Mouse (Mus musculus) embryonic facial prominence, embryonic 11.5 days (tissue): Measurements from ENCODE around the gene Lingo3. TPM values are rescaled to one million over a fixed set of nuclear protein-coding genes. Genes with fewer than 3 reads are reported as not detected.

Experiments
- ATAC-seq: fragments of 200-750 bp; cut with Nextera tagmentation; replicated peaks from 2 replicates; pipeline ENCODE4 v1.8.0; 2017; ENCODE audit warnings: low read depth; ENCODE audit not compliant: insufficient number of reproducible peaks, low FRiP score, low TSS enrichment
- DNase-seq: peaks from one replicate; pipeline ENCODE4 v3.0.0-alpha.2; 2015; ENCODE audit warnings: low spot score
- H3K27ac ChIP-seq: fragments of 300-500 bp; sonication (generic); replicated peaks from 2 replicates; pipeline ENCODE4 v1.5.1; 2014; ENCODE audit warnings: mild to moderate bottlenecking, low read depth, low read length, control low read depth
- H3K27me3 ChIP-seq: fragments of 300-500 bp; sonication (generic); 2 replicates; pipeline ENCODE4 v1.6.1; 2014; ENCODE audit warnings: mild to moderate bottlenecking, low read length, moderate library complexity, mixed read lengths; ENCODE audit not compliant: control insufficient read depth, insufficient read depth
- H3K36me3 ChIP-seq: fragments of 300-500 bp; sonication (generic); replicated peaks from 2 replicates; pipeline ENCODE4 v1.6.1; 2014; ENCODE audit warnings: low read depth, mild to moderate bottlenecking, low read length, moderate library complexity, mixed read lengths; ENCODE audit not compliant: control insufficient read depth, insufficient read depth
- H3K4me1 ChIP-seq: fragments of 300-500 bp; sonication (generic); 2 replicates; pipeline ENCODE4 v1.6.1; 2014; ENCODE audit warnings: low read length, mixed read lengths; ENCODE audit not compliant: control insufficient read depth, insufficient read depth
- H3K4me2 ChIP-seq: fragments of 300-500 bp; sonication (generic); 2 replicates; pipeline ENCODE4 v1.6.1; 2014; ENCODE audit warnings: low read depth, mild to moderate bottlenecking, control low read depth, low read length, moderate library complexity
- H3K4me3 ChIP-seq: fragments of 300-500 bp; sonication (generic); 2 replicates; pipeline ENCODE4 v1.5.1; 2014; ENCODE audit warnings: low read depth, low read length, control low read depth
- H3K9ac ChIP-seq: fragments of 300-500 bp; sonication (generic); replicated peaks from 2 replicates; pipeline ENCODE4 v1.6.1; 2014; ENCODE audit warnings: mild to moderate bottlenecking, control low read depth, low read length
- H3K9me3 ChIP-seq: fragments of 300-500 bp; sonication (generic); replicated peaks from 2 replicates; pipeline ENCODE4 v1.6.1; 2016; ENCODE audit warnings: mild to moderate bottlenecking, low read length, inconsistent platforms, mixed read lengths; ENCODE audit not compliant: control insufficient read depth
- WGBS: fragments of 180-500 bp; shearing (Covaris S2); extraction: QIAGEN DNeasy Blood & Tissue Kit; methylation state at CpG from one replicate; pipeline ENCODE4 v1.1.7; 2014; 5-methylcytosine and 5-hydroxymethylcytosine counted together
- polyA plus RNA-seq: library from polyadenylated mRNA; unstranded; fragments of >200 nt; fragmentation: Nextera tagmentation; extraction: Ambion mirVana; gene quantifications from 2 replicates; pipeline ENCODE4 v1.2.1, GENCODE M21; 2014

Gene Lingo3
- polyA plus RNA-seq, 1 experiment from 2014 or later, result 0.67 TPM

- ATAC-seq (no peak), DNase-seq (no peak)
- H3K27me3 ChIP-seq, result peaks cover 30% of the 10 kb centered on the region
- no peak overlapping the region for H3K9ac ChIP-seq
- 82% methylated on average over 15 of the region's 15 CpGs for WGBS
- H3K4me3 ChIP-seq, result no peak overlapping the region
- H3K9me3 ChIP-seq, result no peaks in the 10 kb centered on the region
- no peaks in the 10 kb centered on the region for H3K4me1 ChIP-seq
- no peak overlapping the region for H3K4me2 ChIP-seq
- H3K27ac ChIP-seq, result no peak overlapping the region
- H3K36me3 ChIP-seq, result no peaks in the 10 kb centered on the region
Observed at GRCm38 (mm10) chr10:80842334-80842733, 1.5 kb downstream of the Lingo3 start.

GRCm38 (mm10) chr10:80841685-80842084 lies 2.2 kb downstream of the Lingo3 start:
- no peak overlapping the region for H3K4me2 ChIP-seq
- H3K9ac ChIP-seq, result no peak overlapping the region
- DNase-seq (no peak), ATAC-seq (no peak)
- 71% methylated on average over 2 of the region's 2 CpGs for WGBS
- H3K27me3 ChIP-seq, result peaks cover 33% of the 10 kb centered on the region
- H3K4me1 ChIP-seq, result no peaks in the 10 kb centered on the region
- H3K27ac ChIP-seq, result no peak overlapping the region
- no peaks in the 10 kb centered on the region for H3K36me3 ChIP-seq
- no peaks in the 10 kb centered on the region for H3K9me3 ChIP-seq
- H3K4me3 ChIP-seq, result no peak overlapping the region

GRCm38 (mm10) chr10:80839848-80840247 lies 4.0 kb downstream of the Lingo3 start:
- Histone ChIP-seq H3K9me3 (no peaks in the 10 kb centered on the region), H3K27me3 (peaks cover 43% of the 10 kb centered on the region), H3K27ac (no peak overlapping the region), H3K4me2 (no peak overlapping the region), H3K9ac (no peak overlapping the region), H3K36me3 (0 out of 2 replicates have a peak, but pooled peaks cover 2% of the 10 kb centered on the region), H3K4me3 (no peak overlapping the region), H3K4me1 (peaks cover 3% of the 10 kb centered on the region; the same call in 1 of the 2 replicates)
- WGBS, result 63% methylated on average over 6 of the region's 6 CpGs
- DNase-seq (no peak), ATAC-seq (no peak)

- Histone ChIP-seq H3K27ac (no peak overlapping the region), H3K4me1 (peaks cover 3% of the 10 kb centered on the region; the same call in 1 of the 2 replicates), H3K9ac (no peak overlapping the region), H3K36me3 (0 out of 2 replicates have a peak, but pooled peaks cover 3% of the 10 kb centered on the region), H3K9me3 (no peaks in the 10 kb centered on the region), H3K4me3 (no peak overlapping the region), H3K27me3 (peaks cover 37% of the 10 kb centered on the region), H3K4me2 (no peak overlapping the region)
- DNase-seq, result no peak
- 46% methylated on average over 2 of the region's 2 CpGs for whole genome bisulfite sequencing
- no peak for ATAC-seq
Observed at GRCm38 (mm10) chr10:80838346-80838912, 5.4 kb downstream of the Lingo3 start.

- Histone ChIP-seq H3K9me3 (no peaks in the 10 kb centered on the region), H3K9ac (no peak overlapping the region), H3K27ac (no peak overlapping the region), H3K27me3 (peaks cover 31% of the 10 kb centered on the region), H3K4me2 (no peak overlapping the region), H3K36me3 (0 out of 2 replicates have a peak, but pooled peaks cover 3% of the 10 kb centered on the region), H3K4me1 (peaks cover 3% of the 10 kb centered on the region; the same call in 1 of the 2 replicates), H3K4me3 (no peak overlapping the region)
- 16% methylated on average over 2 of the region's 2 CpGs for WGBS
- DNase-seq (no peak), ATAC-seq (no peak)
Observed at GRCm38 (mm10) chr10:80837827-80838226, 6.0 kb downstream of the Lingo3 start.

- Histone ChIP-seq H3K36me3 (0 out of 2 replicates have a peak, but pooled peaks cover 3% of the 10 kb centered on the region), H3K4me3 (no peak overlapping the region), H3K4me1 (peaks cover 3% of the 10 kb centered on the region; the same call in 1 of the 2 replicates), H3K27me3 (peaks cover 27% of the 10 kb centered on the region), H3K9me3 (no peaks in the 10 kb centered on the region), H3K4me2 (no peak overlapping the region), H3K9ac (no peak overlapping the region), H3K27ac (no peak overlapping the region)
- no peak for DNase-seq
- ATAC-seq, result no peak
- WGBS, result 49% methylated on average over 7 of the region's 7 CpGs
Observed at GRCm38 (mm10) chr10:80836949-80837379, 6.9 kb downstream of the Lingo3 start.

GRCm38 (mm10) chr10:80835617-80836016 lies 8.2 kb downstream of the Lingo3 start:
- H3K9ac ChIP-seq, result no peak overlapping the region
- no peak for ATAC-seq
- H3K27ac ChIP-seq, result no peak overlapping the region
- DNase-seq, result no peak
- H3K4me1 ChIP-seq, result peaks cover 3% of the 10 kb centered on the region; the same call in 1 of the 2 replicates
- H3K4me3 ChIP-seq, result no peak overlapping the region
- H3K9me3 ChIP-seq, result no peaks in the 10 kb centered on the region
- H3K4me2 ChIP-seq, result no peak overlapping the region
- WGBS, result 55% methylated on average over 30 of the region's 30 CpGs
- H3K36me3 ChIP-seq, result 0 out of 2 replicates have a peak, but pooled peaks cover 3% of the 10 kb centered on the region
- H3K27me3 ChIP-seq, result peaks cover 27% of the 10 kb centered on the region

GRCm38 (mm10) chr10:80832818-80833217 lies 11.0 kb downstream of the Lingo3 start:
- peaks cover 27% of the 10 kb centered on the region for H3K27me3 ChIP-seq
- WGBS, result 66% methylated on average over 7 of the region's 7 CpGs
- H3K27ac ChIP-seq, result no peak overlapping the region
- no peak for DNase-seq
- H3K4me3 ChIP-seq, result no peak overlapping the region
- H3K36me3 ChIP-seq, result peaks cover 8% of the 10 kb centered on the region
- H3K4me2 ChIP-seq, result no peak overlapping the region
- no peak for ATAC-seq
- H3K9ac ChIP-seq, result no peak overlapping the region
- peaks cover 4% of the 10 kb centered on the region; the same call in 1 of the 2 replicates for H3K4me1 ChIP-seq
- H3K9me3 ChIP-seq, result no peaks in the 10 kb centered on the region
